Mouse (Mus musculus) retina, postnatal 1 day (tissue): ENCODE measurements around the gene Gnpat.

Experiments used
- DNase-seq: peaks from one replicate; pipeline ENCODE4 v3.0.0-alpha.2; 2012

Gene Gnpat

DNA sequence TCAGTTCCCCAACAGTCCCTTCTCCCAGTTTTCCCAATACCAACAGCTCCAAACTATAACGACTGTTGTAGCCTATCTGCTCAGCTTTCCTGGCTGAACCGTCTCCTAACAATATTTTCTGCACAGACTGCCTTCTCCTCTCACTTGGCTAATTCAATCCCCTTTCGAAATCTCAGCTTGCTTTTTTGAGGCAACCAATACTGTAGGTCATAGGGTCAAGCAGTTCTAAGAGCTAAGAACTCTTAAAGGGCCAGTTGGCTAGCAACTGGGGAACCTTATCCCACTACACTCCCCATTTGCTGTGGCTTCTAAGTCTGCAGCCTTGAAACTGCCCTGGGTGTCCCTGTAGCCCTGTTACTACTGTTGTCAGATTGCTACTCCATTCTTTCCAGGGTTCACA is 17.7 kb upstream of the Gnpat start:
- no peak for DNase-seq

DNA sequence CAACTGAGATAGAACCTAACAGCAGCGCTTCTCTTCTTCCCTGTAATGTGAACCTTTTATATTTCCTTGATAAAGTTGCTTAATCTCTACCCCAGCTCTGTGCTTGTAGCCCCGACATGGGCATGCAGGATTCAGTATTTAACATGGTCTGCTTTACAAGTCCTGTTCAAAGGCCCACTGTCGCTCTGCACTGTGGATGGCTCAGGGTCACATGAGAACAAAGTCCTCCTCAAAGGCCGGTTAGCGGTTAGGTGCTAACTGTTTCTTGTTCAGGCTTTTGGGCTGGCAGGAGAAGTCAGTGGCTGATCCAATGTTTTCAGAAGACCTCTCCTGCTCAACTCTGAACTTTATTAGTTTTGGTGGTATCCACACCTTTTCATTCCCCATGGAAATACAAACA is 17.3 kb upstream of the Gnpat start:
- DNase-seq: no peak

GRCm38 (mm10) chr8:124853511-124853910 is 9.3 kb upstream of the Gnpat start:
- DNase-seq: no peak

GRCm38 (mm10) chr8:124859466-124859865 is 3.4 kb upstream of the Gnpat start:
- peak; percentile 11 for DNase-seq

DNA sequence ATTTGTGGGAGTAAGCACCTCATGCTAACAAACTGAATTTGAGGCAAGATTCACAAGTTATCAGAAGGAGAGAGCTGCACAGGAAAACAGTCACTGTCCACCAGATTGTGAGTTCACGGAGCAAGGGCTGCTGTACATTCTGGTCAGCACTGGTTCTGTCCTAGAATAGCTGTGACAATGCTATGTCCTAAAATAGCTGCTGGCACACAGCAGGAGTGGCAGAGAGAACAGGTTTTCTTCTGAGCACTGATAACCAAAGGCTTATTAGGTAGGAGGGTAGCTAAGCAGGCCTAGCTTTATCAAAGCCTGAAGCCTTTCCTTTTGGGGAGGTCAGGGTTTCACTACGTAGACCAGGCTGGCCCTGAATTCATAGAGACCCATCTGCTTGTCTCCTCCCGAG is 2.6 kb upstream of the Gnpat start:
- no peak for DNase-seq

GRCm38 (mm10) chr8:124863163-124863677 is 387 bp downstream of the Gnpat start:
- DNase-seq: no peak

DNA sequence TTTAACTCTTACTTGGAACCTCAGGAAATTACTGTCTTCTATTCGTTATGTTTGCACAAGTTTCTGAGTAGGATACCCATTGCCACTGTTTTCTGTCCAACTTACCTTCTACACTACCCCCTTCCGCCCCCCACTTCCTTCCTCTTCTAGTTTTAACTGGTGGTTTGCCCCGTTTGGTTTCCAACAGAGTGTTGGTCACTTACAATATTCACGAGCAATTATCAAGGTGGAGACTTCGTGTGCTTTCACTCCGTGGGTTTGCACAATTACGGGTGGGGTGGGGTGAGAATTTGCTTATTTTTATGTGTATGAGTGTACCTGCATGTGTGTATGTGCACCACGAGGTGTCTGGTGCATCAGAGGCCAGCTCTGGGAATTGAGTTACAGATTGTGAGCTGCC is 896 bp downstream of the Gnpat start:
- no peak for DNase-seq

DNA sequence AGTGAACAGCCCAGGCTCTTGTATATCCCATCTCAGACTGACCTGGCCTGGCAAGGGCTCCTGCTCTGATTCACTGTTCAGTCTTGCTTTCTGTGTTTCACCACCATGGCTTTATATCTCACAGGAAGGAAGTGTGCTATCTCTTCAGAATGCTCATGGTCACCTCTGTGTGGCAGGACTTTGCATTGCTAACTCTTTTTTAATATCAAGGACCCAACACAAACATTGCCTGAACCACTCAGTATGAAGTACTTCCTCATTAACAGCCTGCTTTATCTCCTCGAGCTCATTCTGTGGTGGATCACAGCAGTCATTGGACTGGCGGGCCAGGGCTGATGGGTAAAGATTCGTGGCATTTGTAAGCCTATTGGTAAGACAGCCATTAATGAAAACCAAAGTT is 3.8 kb downstream of the Gnpat start:
- DNase-seq: no peak

DNA sequence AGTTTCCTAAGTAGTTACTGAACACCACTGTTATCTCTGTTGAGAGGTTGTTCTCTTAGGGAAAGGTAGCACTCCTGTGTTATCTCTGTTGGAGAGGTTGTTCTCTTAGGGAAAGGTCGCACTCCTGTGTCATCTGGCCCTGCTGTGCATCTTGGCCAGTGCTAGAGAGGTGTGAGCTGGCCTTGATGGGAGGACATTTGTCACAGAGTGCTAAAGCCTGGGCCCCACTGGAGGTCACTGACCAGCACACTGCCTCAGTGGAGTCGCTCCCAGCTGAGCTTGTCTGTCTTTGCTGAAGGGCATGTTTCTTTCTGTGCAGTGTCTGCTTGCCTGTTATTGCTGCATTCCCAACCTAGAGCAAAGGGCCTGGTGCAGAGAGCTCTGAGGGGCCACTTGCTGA is 4.3 kb downstream of the Gnpat start:
- no peak for DNase-seq

GRCm38 (mm10) chr8:124869708-124870107 is 6.9 kb downstream of the Gnpat start:
- no peak for DNase-seq

DNA sequence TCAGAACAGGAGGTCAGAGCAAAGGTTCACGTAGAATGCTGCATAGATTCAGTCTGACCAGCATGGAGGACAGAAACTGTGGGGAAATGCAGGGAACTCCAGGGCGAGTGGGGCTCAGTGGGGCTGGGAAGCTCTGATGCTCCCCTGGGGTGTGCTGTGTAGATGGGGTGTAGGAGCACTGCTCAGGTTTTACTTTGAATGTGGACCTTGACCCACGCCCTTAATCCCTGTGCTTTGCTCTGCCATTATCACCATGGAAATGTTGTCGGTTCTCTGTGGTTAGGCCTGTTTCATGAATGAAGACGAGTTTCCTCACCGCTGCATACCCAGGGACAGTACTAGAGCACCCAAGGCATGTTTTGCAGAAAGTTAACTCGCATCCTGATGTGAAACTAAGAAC is 8.6 kb downstream of the Gnpat start:
- DNase-seq: no peak

GRCm38 (mm10) chr8:124872081-124872480 is 9.2 kb downstream of the Gnpat start:
- DNase-seq: no peak

- DNase-seq: no peak
These were observed 9.9 kb downstream of the Gnpat start for GRCm38 (mm10) chr8:124872690-124873089.

GRCm38 (mm10) chr8:124878141-124878540 is 15.3 kb downstream of the Gnpat start:
- DNase-seq: no peak

DNA sequence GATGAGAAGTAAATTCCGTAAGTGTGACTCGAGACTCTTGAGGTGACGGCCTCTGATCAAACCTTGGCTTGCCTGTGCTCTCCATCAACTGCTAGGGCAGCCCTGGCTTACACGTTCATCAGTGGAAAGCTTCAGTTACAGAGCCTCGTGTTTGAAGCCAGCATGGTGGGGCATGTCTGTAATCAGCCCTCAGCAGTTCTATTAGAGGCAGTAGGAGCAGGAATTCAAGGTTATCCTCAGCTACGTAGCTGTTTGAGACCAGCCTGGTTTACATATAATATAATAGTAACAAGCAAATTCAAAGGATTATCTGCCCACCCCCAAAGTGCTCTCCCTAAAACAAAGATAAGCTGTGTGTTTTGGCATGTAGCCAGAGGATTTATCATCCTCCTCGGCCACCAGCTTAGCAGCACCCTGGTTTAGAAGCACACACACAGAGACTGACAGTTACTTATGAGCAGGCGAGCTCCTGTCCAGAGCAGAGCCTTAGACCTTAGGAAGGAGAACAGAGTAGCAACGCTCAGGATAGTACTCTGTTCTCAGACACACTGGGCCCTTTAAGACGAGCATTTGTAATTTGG is 16.2 kb downstream of the Gnpat start:
- peak; percentile 46 for DNase-seq

GRCm38 (mm10) chr8:124888385-124888784 is 25.6 kb downstream of the Gnpat start:
- no peak for DNase-seq

- no peak for DNase-seq
These were observed 29.8 kb downstream of the Gnpat start for GRCm38 (mm10) chr8:124892596-124892995.

GRCm38 (mm10) chr8:124896010-124896631 is 33.3 kb downstream of the Gnpat start:
- no peak for DNase-seq

DNA sequence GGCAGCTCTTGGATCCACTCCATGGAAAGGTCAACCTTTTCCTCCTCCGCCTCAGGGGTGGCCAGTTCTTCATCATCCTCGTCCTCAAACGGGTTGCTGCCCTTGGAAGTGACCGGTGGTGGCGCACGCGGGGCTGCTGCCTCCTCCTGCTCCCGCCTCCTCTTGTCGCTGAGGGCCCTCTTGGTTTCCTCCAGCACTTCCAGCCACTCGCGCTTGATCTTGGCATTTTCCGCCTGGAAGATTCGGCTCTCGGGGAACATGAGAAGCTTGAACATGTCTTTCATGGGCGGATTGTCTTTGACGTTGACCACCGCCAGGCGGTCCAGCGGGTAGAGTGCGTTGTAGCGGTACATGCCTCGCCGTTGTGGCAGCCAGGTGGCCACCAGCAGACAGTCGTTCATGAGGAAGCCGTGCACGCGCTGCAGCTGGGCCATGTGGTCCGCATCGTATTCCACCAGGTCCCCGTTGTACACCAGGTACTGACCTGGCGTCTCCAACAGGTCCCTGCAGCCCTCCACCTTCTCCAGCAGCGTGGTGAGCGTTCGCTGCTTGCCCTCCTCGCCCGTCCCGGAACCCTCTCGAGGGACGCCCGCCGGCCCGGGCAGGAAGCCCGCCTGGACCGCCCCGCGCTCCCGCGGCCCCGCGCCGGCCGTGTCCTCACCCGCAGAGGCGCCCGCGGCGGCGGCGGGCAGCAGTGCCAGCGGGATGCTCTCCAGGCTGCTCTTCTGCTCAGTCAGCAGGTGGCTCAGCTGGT is 34.0 kb downstream of the Gnpat start:
- DNase-seq: peak; percentile 90

- DNase-seq: peak; percentile 96
These were observed 34.8 kb downstream of the Gnpat start, which contains the start of the genes Exoc8 and Sprtn for GRCm38 (mm10) chr8:124897386-124898250. Exoc8 (minus strand) TSS chr8:124897705. Sprtn (plus strand) TSS chr8:124897886.

DNA sequence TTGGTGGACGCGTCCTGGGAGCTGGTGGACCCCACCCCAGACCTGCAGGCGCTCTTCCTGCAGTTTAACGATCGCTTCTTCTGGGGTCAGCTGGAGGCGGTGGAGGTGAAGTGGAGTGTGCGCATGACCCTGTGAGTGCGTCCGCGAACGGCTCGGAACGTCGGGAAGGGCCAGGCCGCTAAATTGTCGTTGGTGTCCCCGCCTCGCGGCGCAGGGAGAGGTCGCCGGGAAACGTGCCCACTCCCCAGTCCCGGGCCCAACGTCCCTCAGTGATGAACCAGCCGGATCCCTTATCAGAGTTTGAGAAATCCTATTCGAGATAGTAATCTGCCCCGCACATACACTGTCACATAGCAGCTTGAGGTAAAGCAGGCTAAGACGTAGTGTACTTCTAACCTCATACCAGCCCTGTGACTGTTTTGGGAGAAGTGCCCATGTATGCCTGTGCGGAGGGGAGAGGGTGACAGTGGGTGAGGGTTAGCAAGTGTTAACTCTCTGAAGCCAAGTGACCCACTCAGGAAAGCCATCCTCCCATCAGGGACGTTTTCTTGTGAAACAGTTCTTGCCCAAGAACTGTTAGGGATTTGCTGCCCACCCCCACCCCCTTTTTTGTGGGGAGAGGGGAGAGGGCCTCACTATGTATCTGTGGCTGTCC is 35.5 kb downstream of the Gnpat start:
- no peak for DNase-seq

GRCm38 (mm10) chr8:124903198-124903597 is 40.4 kb downstream of the Gnpat start:
- no peak for DNase-seq
